Mouse (Mus musculus) left cerebral cortex, postnatal 14 days (tissue): ENCODE results near the gene Tlr12. TPM values are rescaled to one million over a fixed set of nuclear protein-coding genes. Genes with fewer than 3 reads are reported as not detected.

Experiments used
- total RNA-seq, 2 experiments: library from RNA; stranded (reverse); gene quantifications; 2 replicates each; pipeline ENCODE4 v1.2.3; 2021

Tlr12 gene
- total RNA-seq, 2 experiments from 2014 or later = 1.2 to 1.3 TPM

Other genes starting within 250 kb of the Tlr12 start
- gene Zscan20, start 8.5 kb downstream of the Tlr12 start, total RNA-seq = 1 to 10 TPM; 5.9 to 6.9 TPM
- gene Phc2, start 36.1 kb upstream of the Tlr12 start, total RNA-seq = 10 to 100 TPM; 74.8 to 77.2 TPM
- gene A3galt2, start 136.7 kb upstream of the Tlr12 start, total RNA-seq = under 1 TPM; 0.42 to 0.75 TPM
- gene Zfp362, start 187.4 kb upstream of the Tlr12 start, total RNA-seq = 10 to 100 TPM; 37.9 to 39.1 TPM